Mouse (Mus musculus): ENCODE data around the gene Pappa.

DNA sequence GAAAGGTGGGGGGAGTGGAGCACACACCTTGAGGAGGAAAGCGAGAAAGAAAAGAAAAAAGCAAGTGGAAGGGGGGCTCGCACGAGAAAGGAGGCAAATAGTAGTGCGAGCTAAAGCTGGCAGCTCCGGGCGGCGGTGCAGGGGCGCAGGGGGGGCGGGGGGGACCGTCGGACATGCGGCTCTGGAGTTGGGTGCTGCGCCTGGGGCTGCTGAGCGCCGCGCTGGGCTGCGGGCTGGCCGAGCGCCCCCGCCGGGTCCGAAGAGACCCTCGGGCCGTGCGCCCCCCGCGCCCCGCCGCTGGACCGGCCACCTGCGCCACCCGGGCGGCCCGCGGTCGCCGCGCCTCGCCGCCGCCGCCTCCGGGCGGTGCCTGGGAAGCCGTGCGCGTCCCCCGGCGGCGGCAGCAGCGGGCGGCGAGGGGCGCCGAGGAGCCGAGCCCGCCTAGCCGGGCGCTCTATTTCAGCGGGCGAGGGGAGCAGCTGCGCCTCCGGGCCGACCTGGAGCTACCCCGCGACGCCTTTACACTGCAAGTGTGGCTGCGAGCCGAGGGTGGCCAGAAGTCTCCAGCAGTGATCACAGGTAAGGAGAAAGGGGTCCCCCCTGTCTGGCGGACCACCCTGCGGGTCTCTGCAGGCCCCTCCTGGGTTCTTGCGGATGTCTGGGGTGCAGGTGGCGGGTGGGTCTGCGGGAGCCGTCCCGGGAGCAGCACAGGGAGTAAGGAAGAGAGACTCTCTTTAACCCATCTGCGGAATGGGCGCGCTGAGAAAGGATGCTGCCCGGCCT is 586 bp downstream of the Pappa start:
- TF ChIP-seq CTCF (IDR thresholded peaks at IDR 0.05; ENCODE audit: insufficient read depth, low read depth, low read length) = no peak
- TF ChIP-seq POLR2A (IDR thresholded peaks at IDR 0.05; ENCODE audit: insufficient read depth, low read depth, low read length) = no peak
